Mouse (Mus musculus) stomach, postnatal 0 days (tissue): Measurements from ENCODE around the gene Hoxc4.

Experiments used
- CTCF ChIP-seq: IDR thresholded peaks from 2 replicates; pipeline ENCODE4 v1.5.1; 2016; ENCODE audit warnings: antibody characterized with exemption, low read depth, mild to moderate bottlenecking, moderate library complexity
- EP300 ChIP-seq: optimal IDR thresholded peaks from 2 replicates; pipeline ENCODE3; 2016; ENCODE audit warnings: antibody characterized with exemption

DNA sequence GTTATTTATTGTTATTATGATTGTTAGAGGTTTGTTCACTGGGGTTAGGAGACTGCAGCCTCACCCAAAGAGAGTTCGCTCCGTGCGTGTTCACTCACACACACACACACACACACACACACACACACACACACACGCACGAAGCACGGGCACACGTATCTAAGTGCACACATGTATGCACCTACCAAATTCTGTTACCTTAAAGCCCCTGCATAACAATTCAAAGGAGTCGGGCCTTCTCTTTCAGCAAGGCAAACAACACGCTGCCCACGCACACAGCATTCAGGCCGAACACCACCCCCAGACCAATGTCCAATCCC, 41.2 kb downstream of the Hoxc4 start:
- no peak for TF ChIP-seq EP300
- TF ChIP-seq CTCF = no peak
